Mouse (Mus musculus): ENCODE measurements around the gene Gm43064. TPM values are rescaled to one million over a fixed set of nuclear protein-coding genes. Genes with fewer than 3 reads are reported as not detected.

Gene Gm43064
- polyA plus RNA-seq, 1 experiment from 2014 or later, result not detected

DNA sequence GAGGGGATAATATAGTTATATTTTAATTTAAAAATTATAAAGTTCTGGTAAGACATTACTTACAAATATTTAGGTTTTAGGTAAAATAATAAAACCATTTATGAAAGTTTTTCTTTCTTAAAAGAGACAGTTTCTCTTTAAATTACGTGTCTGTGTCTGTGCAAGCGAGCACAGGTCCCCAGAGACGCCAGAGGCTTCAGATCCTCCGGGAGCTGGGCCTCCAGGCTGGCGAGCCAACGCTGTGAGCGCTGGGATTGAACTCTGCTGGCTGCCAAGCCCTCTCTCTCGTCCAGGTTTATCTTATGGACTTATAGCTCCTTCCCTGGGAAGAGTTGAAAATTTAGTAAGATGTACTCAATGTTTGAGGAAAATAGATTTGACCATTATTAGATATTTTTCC is 44.4 kb downstream of the Gm43064 start:
- ATAC-seq (ENCODE audit: low FRiP score, low TSS enrichment), result no peak
- Histone ChIP-seq H3K27ac (replicated peaks; ENCODE audit: low read depth, low read length) (no peak overlapping the region), H3K4me3 (replicated peaks; ENCODE audit: low read depth, low read length) (no peak overlapping the region), H3K9me3 (ENCODE audit: control insufficient read depth, low read length) (no peaks in the 10 kb centered on the region), H3K4me2 (ENCODE audit: low read length) (no peak overlapping the region), H3K9ac (replicated peaks; ENCODE audit: low read length) (no peak overlapping the region), H3K4me1 (ENCODE audit: control insufficient read depth, insufficient read depth, low read length) (no peaks in the 10 kb centered on the region), H3K36me3 (ENCODE audit: control insufficient read depth, insufficient read depth, low read length) (no peaks in the 10 kb centered on the region), H3K27me3 (ENCODE audit: control insufficient read depth, insufficient read depth, low read length) (no peaks in the 10 kb centered on the region)
- 62% methylated on average over 8 of the region's 8 CpGs for WGBS
- peak; percentile 25 for DNase-seq

DNA sequence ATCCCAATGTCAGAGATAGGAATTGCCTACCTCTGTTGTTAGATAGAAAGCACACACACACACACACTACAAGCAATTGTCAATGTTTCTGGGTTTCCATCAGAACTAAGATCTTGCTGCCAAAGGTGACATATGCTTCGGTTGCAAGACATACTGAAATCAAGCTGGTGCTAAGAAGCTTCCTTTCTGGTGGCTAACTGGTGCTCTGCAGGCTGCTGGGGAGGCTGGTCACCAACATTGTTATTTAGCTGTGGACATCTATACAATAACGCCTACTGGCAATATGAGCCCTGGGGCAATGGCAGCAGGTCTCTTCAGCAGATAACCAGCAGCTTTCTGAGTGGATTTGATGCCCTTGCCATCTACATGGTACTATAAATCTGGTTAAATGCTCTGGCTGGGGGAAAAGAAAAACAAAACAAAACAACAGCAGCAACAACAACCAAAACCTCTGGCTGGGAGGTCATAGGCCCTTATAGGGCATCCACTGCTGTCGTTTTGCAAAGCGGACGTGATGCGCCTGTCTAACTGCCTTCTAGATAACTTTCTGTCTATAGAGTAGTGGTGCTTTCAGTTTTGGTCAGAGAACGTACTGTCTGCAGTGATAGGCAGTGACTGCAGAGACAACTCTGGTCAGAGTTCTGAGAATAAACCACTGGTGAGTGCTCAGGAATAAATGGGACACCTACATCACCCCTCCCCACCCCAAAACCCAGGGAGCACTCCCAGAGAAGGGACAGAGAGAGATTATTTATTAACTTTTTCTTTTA is 47.8 kb downstream of the Gm43064 start:
- DNase-seq (no peak), ATAC-seq (ENCODE audit: low FRiP score, low TSS enrichment) (no peak)
- H3K9ac ChIP-seq (replicated peaks; ENCODE audit: low read length), result no peak overlapping the region
- H3K4me3 ChIP-seq (replicated peaks; ENCODE audit: low read depth, low read length), result no peak overlapping the region
- H3K36me3 ChIP-seq (ENCODE audit: control insufficient read depth, insufficient read depth, low read length), result no peaks in the 10 kb centered on the region
- H3K27ac ChIP-seq (replicated peaks; ENCODE audit: low read depth, low read length), result no peak overlapping the region
- WGBS, result 91% methylated on average over 7 of the region's 7 CpGs
- H3K9me3 ChIP-seq (ENCODE audit: control insufficient read depth, low read length), result no peaks in the 10 kb centered on the region
- no peak overlapping the region for H3K4me2 ChIP-seq (ENCODE audit: low read length)
- no peaks in the 10 kb centered on the region for H3K27me3 ChIP-seq (ENCODE audit: control insufficient read depth, insufficient read depth, low read length)
- 0 out of 2 replicates have a peak, but pooled peaks cover 4% of the 10 kb centered on the region for H3K4me1 ChIP-seq (ENCODE audit: control insufficient read depth, insufficient read depth, low read length)

- Histone ChIP-seq H3K4me3 (replicated peaks; ENCODE audit: low read depth, low read length) (no peak overlapping the region), H3K27ac (replicated peaks; ENCODE audit: low read depth, low read length) (no peak overlapping the region), H3K4me1 (ENCODE audit: control insufficient read depth, insufficient read depth, low read length) (0 out of 2 replicates have a peak, but pooled peaks cover 4% of the 10 kb centered on the region), H3K27me3 (ENCODE audit: control insufficient read depth, insufficient read depth, low read length) (no peaks in the 10 kb centered on the region), H3K4me2 (ENCODE audit: low read length) (no peak overlapping the region), H3K36me3 (ENCODE audit: control insufficient read depth, insufficient read depth, low read length) (no peaks in the 10 kb centered on the region), H3K9ac (replicated peaks; ENCODE audit: low read length) (no peak overlapping the region), H3K9me3 (ENCODE audit: control insufficient read depth, low read length) (no peaks in the 10 kb centered on the region)
- 88% methylated on average over 6 of the region's 6 CpGs for WGBS
- DNase-seq, result no peak
- no peak for ATAC-seq (ENCODE audit: low FRiP score, low TSS enrichment)
Observed at GRCm38 (mm10) chr3:103857977-103858563, 48.7 kb downstream of the Gm43064 start.

DNA sequence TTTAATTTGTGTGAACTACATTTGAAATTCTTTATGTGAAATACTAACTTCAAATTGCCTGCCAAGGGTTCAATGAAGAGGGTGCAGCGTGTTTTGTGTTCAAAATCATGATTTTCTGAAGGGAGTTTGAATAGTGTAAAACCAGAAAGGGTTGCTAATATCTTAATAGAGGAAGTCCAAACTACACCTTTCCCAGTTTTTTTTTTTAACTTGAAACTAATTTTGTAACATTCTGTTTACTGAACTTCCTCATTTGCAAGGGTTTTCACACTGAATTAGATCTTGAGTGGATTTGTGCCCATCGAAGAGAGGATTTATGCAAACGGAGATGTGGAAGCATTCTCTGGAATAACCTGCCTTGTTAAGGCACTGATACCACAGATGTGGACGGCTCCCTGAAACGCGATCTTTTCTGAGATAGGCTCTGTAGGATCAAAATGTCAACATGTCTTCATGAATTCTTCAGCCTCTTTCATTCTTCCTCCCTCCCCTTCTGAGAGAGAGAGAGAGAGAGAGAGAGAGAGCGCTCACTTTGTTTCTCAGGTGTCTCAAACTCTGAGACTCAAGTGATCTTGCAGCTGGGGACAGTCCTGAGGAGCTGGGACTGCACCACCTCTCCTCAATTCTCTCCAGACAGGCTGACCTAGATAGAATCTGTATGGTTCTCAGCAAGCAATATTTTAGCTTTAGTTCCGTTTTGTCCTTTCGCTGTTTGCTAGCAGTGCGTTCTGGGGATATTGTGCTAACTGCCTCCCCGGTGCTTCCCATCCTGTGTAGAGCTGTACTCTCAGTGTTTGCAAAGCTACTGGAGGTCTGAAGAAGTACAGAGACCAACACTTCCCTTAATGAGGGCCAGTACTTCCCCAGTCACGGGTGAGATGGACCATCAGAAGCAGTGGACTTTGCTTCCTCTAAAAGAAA is 49.8 kb downstream of the Gm43064 start, which contains the start of gene Ptpn22:
Gene Ptpn22 (plus strand): TSS at position 915 of the 921 bp plus-strand sequence.
- H3K27me3 ChIP-seq (ENCODE audit: control insufficient read depth, insufficient read depth, low read length), result no peaks in the 10 kb centered on the region
- 80% methylated on average over 12 of the region's 12 CpGs for WGBS
- no peak within 1 kb of the TSS for H3K4me3 ChIP-seq (replicated peaks; ENCODE audit: low read depth, low read length)
- no peak within 1 kb of the TSS for H3K4me2 ChIP-seq (ENCODE audit: low read length)
- 0 out of 2 replicates have a peak, but pooled peaks cover 4% of the 10 kb centered on the region for H3K4me1 ChIP-seq (ENCODE audit: control insufficient read depth, insufficient read depth, low read length)
- H3K9me3 ChIP-seq (ENCODE audit: control insufficient read depth, low read length), result no peaks in the 10 kb centered on the region
- no peak within 1 kb of the TSS for H3K9ac ChIP-seq (replicated peaks; ENCODE audit: low read length)
- DNase-seq (no peak), ATAC-seq (ENCODE audit: low FRiP score, low TSS enrichment) (no peak)
- no peak within 1 kb of the TSS for H3K27ac ChIP-seq (replicated peaks; ENCODE audit: low read depth, low read length)
- H3K36me3 ChIP-seq (ENCODE audit: control insufficient read depth, insufficient read depth, low read length), result no peaks in the 10 kb centered on the region

GRCm38 (mm10) chr3:103859851-103860391 is 50.5 kb downstream of the Gm43064 start:
- Histone ChIP-seq H3K4me1 (ENCODE audit: control insufficient read depth, insufficient read depth, low read length) (0 out of 2 replicates have a peak, but pooled peaks cover 4% of the 10 kb centered on the region), H3K27me3 (ENCODE audit: control insufficient read depth, insufficient read depth, low read length) (no peaks in the 10 kb centered on the region), H3K4me2 (ENCODE audit: low read length) (no peak overlapping the region), H3K9me3 (ENCODE audit: control insufficient read depth, low read length) (no peaks in the 10 kb centered on the region), H3K4me3 (replicated peaks; ENCODE audit: low read depth, low read length) (no peak overlapping the region), H3K27ac (replicated peaks; ENCODE audit: low read depth, low read length) (no peak overlapping the region), H3K36me3 (ENCODE audit: control insufficient read depth, insufficient read depth, low read length) (no peaks in the 10 kb centered on the region), H3K9ac (replicated peaks; ENCODE audit: low read length) (no peak overlapping the region)
- ATAC-seq (ENCODE audit: low FRiP score, low TSS enrichment), result no peak
- WGBS, result 68% methylated on average over 6 of the region's 6 CpGs
- peak; percentile 34 for DNase-seq

GRCm38 (mm10) chr3:103862721-103863220 is 53.4 kb downstream of the Gm43064 start:
- Histone ChIP-seq H3K4me1 (ENCODE audit: control insufficient read depth, insufficient read depth, low read length) (0 out of 2 replicates have a peak, but pooled peaks cover 4% of the 10 kb centered on the region), H3K4me3 (replicated peaks; ENCODE audit: low read depth, low read length) (no peak overlapping the region), H3K36me3 (ENCODE audit: control insufficient read depth, insufficient read depth, low read length) (no peaks in the 10 kb centered on the region), H3K4me2 (ENCODE audit: low read length) (no peak overlapping the region), H3K27me3 (ENCODE audit: control insufficient read depth, insufficient read depth, low read length) (no peaks in the 10 kb centered on the region), H3K27ac (replicated peaks; ENCODE audit: low read depth, low read length) (no peak overlapping the region), H3K9ac (replicated peaks; ENCODE audit: low read length) (no peak overlapping the region), H3K9me3 (ENCODE audit: control insufficient read depth, low read length) (no peaks in the 10 kb centered on the region)
- 83% methylated on average over 4 of the region's 4 CpGs for WGBS
- no peak for DNase-seq
- no peak for ATAC-seq (ENCODE audit: low FRiP score, low TSS enrichment)

DNA sequence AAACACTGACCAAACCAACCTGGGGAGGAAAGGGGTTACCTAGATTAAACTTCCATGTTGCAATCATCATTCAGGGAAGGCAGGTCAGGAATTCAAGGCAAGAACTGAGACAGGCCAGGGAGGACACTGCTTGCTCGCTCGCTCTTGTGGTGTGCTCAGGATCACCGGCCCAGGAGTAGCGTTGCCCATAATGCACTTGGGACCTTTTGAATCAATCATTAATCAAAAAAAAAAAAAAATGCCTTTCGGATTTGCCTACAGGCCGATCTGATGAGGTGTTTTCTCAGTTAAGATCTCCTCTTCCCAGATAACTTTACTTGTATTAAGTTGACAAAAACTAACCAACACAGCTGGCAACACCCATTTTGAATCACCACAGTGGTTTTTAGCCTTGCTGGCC is 54.8 kb downstream of the Gm43064 start:
- H3K4me3 ChIP-seq (replicated peaks; ENCODE audit: low read depth, low read length), result no peak overlapping the region
- no peak overlapping the region for H3K9ac ChIP-seq (replicated peaks; ENCODE audit: low read length)
- H3K4me1 ChIP-seq (ENCODE audit: control insufficient read depth, insufficient read depth, low read length), result 0 out of 2 replicates have a peak, but pooled peaks cover 4% of the 10 kb centered on the region
- no peak overlapping the region for H3K27ac ChIP-seq (replicated peaks; ENCODE audit: low read depth, low read length)
- ATAC-seq (ENCODE audit: low FRiP score, low TSS enrichment), result no peak
- H3K9me3 ChIP-seq (ENCODE audit: control insufficient read depth, low read length), result no peaks in the 10 kb centered on the region
- WGBS, result 87% methylated on average over 6 of the region's 6 CpGs
- no peaks in the 10 kb centered on the region for H3K36me3 ChIP-seq (ENCODE audit: control insufficient read depth, insufficient read depth, low read length)
- H3K4me2 ChIP-seq (ENCODE audit: low read length), result no peak overlapping the region
- H3K27me3 ChIP-seq (ENCODE audit: control insufficient read depth, insufficient read depth, low read length), result no peaks in the 10 kb centered on the region
- DNase-seq, result no peak

- Histone ChIP-seq H3K4me1 (ENCODE audit: control insufficient read depth, insufficient read depth, low read length) (no peaks in the 10 kb centered on the region), H3K9me3 (ENCODE audit: control insufficient read depth, low read length) (no peaks in the 10 kb centered on the region), H3K4me2 (ENCODE audit: low read length) (no peak overlapping the region), H3K9ac (replicated peaks; ENCODE audit: low read length) (no peak overlapping the region), H3K27ac (replicated peaks; ENCODE audit: low read depth, low read length) (no peak overlapping the region), H3K36me3 (ENCODE audit: control insufficient read depth, insufficient read depth, low read length) (no peaks in the 10 kb centered on the region), H3K4me3 (replicated peaks; ENCODE audit: low read depth, low read length) (no peak overlapping the region), H3K27me3 (ENCODE audit: control insufficient read depth, insufficient read depth, low read length) (no peaks in the 10 kb centered on the region)
- DNase-seq (no peak), ATAC-seq (ENCODE audit: low FRiP score, low TSS enrichment) (no peak)
- 92% methylated on average over 5 of the region's 5 CpGs for WGBS
Observed at GRCm38 (mm10) chr3:103867424-103867971, 58.1 kb downstream of the Gm43064 start.

All from midbrain, embryonic 14.5 days (tissue).